Mouse (Mus musculus): ENCODE measurements at regions not wholly inside any gene's neighbourhood (a gene's known extent, or its start where the extent isn't known, plus 50 kb on each side); places are given as distances from the start of the nearest gene placed in this dataset.

GRCm38 (mm10) chr10:100856509-100856908 lies 266.2 kb downstream of the 1700017N19Rik start:
- H3K4me1 ChIP-seq (ENCODE audit: control insufficient read depth, low read depth, low read length): no peaks in the 10 kb centered on the region
- H3K36me3 ChIP-seq (ENCODE audit: control insufficient read depth, insufficient read depth): no peaks in the 10 kb centered on the region
- ATAC-seq (ENCODE audit: low read depth): no peak
- H3K9ac ChIP-seq (ENCODE audit: low read depth, low read length): no peak overlapping the region
- 61% methylated on average over 3 of the region's 3 CpGs for WGBS (ENCODE audit: insufficient replicate concordance)
- H3K9me3 ChIP-seq (replicated peaks; ENCODE audit: control insufficient read depth, low read length): no peaks in the 10 kb centered on the region
- no peaks in the 10 kb centered on the region for H3K27me3 ChIP-seq (ENCODE audit: control insufficient read depth, insufficient read depth, low read depth, low read length)
- no peak overlapping the region for H3K27ac ChIP-seq (ENCODE audit: low read length)
- H3K4me3 ChIP-seq (ENCODE audit: low read depth, low read length): no peak overlapping the region
- H3K4me2 ChIP-seq (ENCODE audit: low read depth, low read length): no peak overlapping the region

- Histone ChIP-seq H3K4me2 (ENCODE audit: low read depth, low read length) (no peak overlapping the region), H3K9me3 (replicated peaks; ENCODE audit: control insufficient read depth, low read length) (no peaks in the 10 kb centered on the region), H3K36me3 (ENCODE audit: control insufficient read depth, insufficient read depth) (no peaks in the 10 kb centered on the region), H3K4me3 (ENCODE audit: low read depth, low read length) (no peak overlapping the region), H3K9ac (ENCODE audit: low read depth, low read length) (no peak overlapping the region), H3K4me1 (ENCODE audit: control insufficient read depth, low read depth, low read length) (no peaks in the 10 kb centered on the region), H3K27me3 (ENCODE audit: control insufficient read depth, insufficient read depth, low read depth, low read length) (no peaks in the 10 kb centered on the region), H3K27ac (ENCODE audit: low read length) (no peak overlapping the region)
- ATAC-seq (ENCODE audit: low read depth): no peak
- 35% methylated on average over 6 of the region's 6 CpGs for WGBS (ENCODE audit: insufficient replicate concordance)
These were observed 275.4 kb downstream of the 1700017N19Rik start for GRCm38 (mm10) chr10:100865501-100866181.

- Histone ChIP-seq H3K36me3 (ENCODE audit: control insufficient read depth, insufficient read depth) (no peaks in the 10 kb centered on the region), H3K4me3 (ENCODE audit: low read depth, low read length) (no peak overlapping the region), H3K27ac (ENCODE audit: low read length) (no peak overlapping the region), H3K27me3 (ENCODE audit: control insufficient read depth, insufficient read depth, low read depth, low read length) (no peaks in the 10 kb centered on the region), H3K4me2 (ENCODE audit: low read depth, low read length) (no peak overlapping the region), H3K9me3 (replicated peaks; ENCODE audit: control insufficient read depth, low read length) (no peaks in the 10 kb centered on the region), H3K9ac (ENCODE audit: low read depth, low read length) (no peak overlapping the region), H3K4me1 (ENCODE audit: control insufficient read depth, low read depth, low read length) (no peaks in the 10 kb centered on the region)
- no peak for ATAC-seq (ENCODE audit: low read depth)
- WGBS (ENCODE audit: insufficient replicate concordance): 24% methylated on average over 3 of the region's 3 CpGs
These were observed 278.2 kb downstream of the 1700017N19Rik start for GRCm38 (mm10) chr10:100868360-100868916.

GRCm38 (mm10) chr10:100882584-100882983 lies 292.3 kb downstream of the 1700017N19Rik start:
- H3K9ac ChIP-seq (ENCODE audit: low read depth, low read length): no peak overlapping the region
- 56% methylated on average over 2 of the region's 2 CpGs for WGBS (ENCODE audit: insufficient replicate concordance)
- ATAC-seq (ENCODE audit: low read depth): no peak
- no peak overlapping the region for H3K27ac ChIP-seq (ENCODE audit: low read length)
- H3K9me3 ChIP-seq (replicated peaks; ENCODE audit: control insufficient read depth, low read length): no peaks in the 10 kb centered on the region
- no peak overlapping the region for H3K4me2 ChIP-seq (ENCODE audit: low read depth, low read length)
- no peaks in the 10 kb centered on the region for H3K4me1 ChIP-seq (ENCODE audit: control insufficient read depth, low read depth, low read length)
- no peaks in the 10 kb centered on the region for H3K36me3 ChIP-seq (ENCODE audit: control insufficient read depth, insufficient read depth)
- H3K27me3 ChIP-seq (ENCODE audit: control insufficient read depth, insufficient read depth, low read depth, low read length): no peaks in the 10 kb centered on the region
- H3K4me3 ChIP-seq (ENCODE audit: low read depth, low read length): no peak overlapping the region

- Histone ChIP-seq H3K27me3 (ENCODE audit: control insufficient read depth, insufficient read depth, low read depth, low read length) (no peaks in the 10 kb centered on the region), H3K4me3 (ENCODE audit: low read depth, low read length) (no peak overlapping the region), H3K4me1 (ENCODE audit: control insufficient read depth, low read depth, low read length) (no peaks in the 10 kb centered on the region), H3K36me3 (ENCODE audit: control insufficient read depth, insufficient read depth) (no peaks in the 10 kb centered on the region), H3K27ac (ENCODE audit: low read length) (no peak overlapping the region), H3K9me3 (replicated peaks; ENCODE audit: control insufficient read depth, low read length) (no peaks in the 10 kb centered on the region), H3K4me2 (ENCODE audit: low read depth, low read length) (no peak overlapping the region), H3K9ac (ENCODE audit: low read depth, low read length) (no peak overlapping the region)
- 55% methylated on average over 2 of the region's 2 CpGs for WGBS (ENCODE audit: insufficient replicate concordance)
- ATAC-seq (ENCODE audit: low read depth): no peak
These were observed 332.7 kb downstream of the 1700017N19Rik start for GRCm38 (mm10) chr10:100922976-100923375.

GRCm38 (mm10) chr10:100927086-100927485 lies 336.8 kb downstream of the 1700017N19Rik start:
- WGBS (ENCODE audit: insufficient replicate concordance): 47% methylated on average over 3 of the region's 3 CpGs
- Histone ChIP-seq H3K4me2 (ENCODE audit: low read depth, low read length) (no peak overlapping the region), H3K27me3 (ENCODE audit: control insufficient read depth, insufficient read depth, low read depth, low read length) (no peaks in the 10 kb centered on the region), H3K36me3 (ENCODE audit: control insufficient read depth, insufficient read depth) (no peaks in the 10 kb centered on the region), H3K4me3 (ENCODE audit: low read depth, low read length) (no peak overlapping the region), H3K9ac (ENCODE audit: low read depth, low read length) (no peak overlapping the region), H3K27ac (ENCODE audit: low read length) (no peak overlapping the region), H3K4me1 (ENCODE audit: control insufficient read depth, low read depth, low read length) (no peaks in the 10 kb centered on the region), H3K9me3 (replicated peaks; ENCODE audit: control insufficient read depth, low read length) (no peaks in the 10 kb centered on the region)
- no peak for ATAC-seq (ENCODE audit: low read depth)

- Histone ChIP-seq H3K4me2 (ENCODE audit: low read depth, low read length) (no peak overlapping the region), H3K27me3 (ENCODE audit: control insufficient read depth, insufficient read depth, low read depth, low read length) (no peaks in the 10 kb centered on the region), H3K27ac (ENCODE audit: low read length) (no peak overlapping the region), H3K36me3 (ENCODE audit: control insufficient read depth, insufficient read depth) (no peaks in the 10 kb centered on the region), H3K9ac (ENCODE audit: low read depth, low read length) (no peak overlapping the region), H3K4me1 (ENCODE audit: control insufficient read depth, low read depth, low read length) (no peaks in the 10 kb centered on the region), H3K4me3 (ENCODE audit: low read depth, low read length) (no peak overlapping the region), H3K9me3 (replicated peaks; ENCODE audit: control insufficient read depth, low read length) (no peaks in the 10 kb centered on the region)
- 51% methylated on average over 1 of the region's 1 CpGs for WGBS (ENCODE audit: insufficient replicate concordance)
- no peak for ATAC-seq (ENCODE audit: low read depth)
These were observed 341.5 kb downstream of the 1700017N19Rik start for GRCm38 (mm10) chr10:100931739-100932138.

- Histone ChIP-seq H3K36me3 (ENCODE audit: control insufficient read depth, insufficient read depth) (no peaks in the 10 kb centered on the region), H3K9ac (ENCODE audit: low read depth, low read length) (no peak overlapping the region), H3K27ac (ENCODE audit: low read length) (no peak overlapping the region), H3K27me3 (ENCODE audit: control insufficient read depth, insufficient read depth, low read depth, low read length) (no peaks in the 10 kb centered on the region), H3K4me3 (ENCODE audit: low read depth, low read length) (no peak overlapping the region), H3K9me3 (replicated peaks; ENCODE audit: control insufficient read depth, low read length) (no peaks in the 10 kb centered on the region), H3K4me1 (ENCODE audit: control insufficient read depth, low read depth, low read length) (no peaks in the 10 kb centered on the region), H3K4me2 (ENCODE audit: low read depth, low read length) (no peak overlapping the region)
- no peak for ATAC-seq (ENCODE audit: low read depth)
- WGBS (ENCODE audit: insufficient replicate concordance): 53% methylated on average over 9 of the region's 9 CpGs
These were observed 368.1 kb downstream of the 1700017N19Rik start for GRCm38 (mm10) chr10:100958371-100958770.

- Histone ChIP-seq H3K27ac (ENCODE audit: low read length) (no peak overlapping the region), H3K9me3 (replicated peaks; ENCODE audit: control insufficient read depth, low read length) (no peaks in the 10 kb centered on the region), H3K4me2 (ENCODE audit: low read depth, low read length) (no peak overlapping the region), H3K4me1 (ENCODE audit: control insufficient read depth, low read depth, low read length) (no peaks in the 10 kb centered on the region), H3K9ac (ENCODE audit: low read depth, low read length) (no peak overlapping the region), H3K4me3 (ENCODE audit: low read depth, low read length) (no peak overlapping the region), H3K27me3 (ENCODE audit: control insufficient read depth, insufficient read depth, low read depth, low read length) (no peaks in the 10 kb centered on the region), H3K36me3 (ENCODE audit: control insufficient read depth, insufficient read depth) (no peaks in the 10 kb centered on the region)
- 59% methylated on average over 2 of the region's 2 CpGs for WGBS (ENCODE audit: insufficient replicate concordance)
- ATAC-seq (ENCODE audit: low read depth): no peak
These were observed 413.2 kb downstream of the 1700017N19Rik start for GRCm38 (mm10) chr10:101003469-101003868.

All from liver, embryonic 16.5 days (tissue).